Mouse (Mus musculus) thymus, postnatal 10 days (tissue): ENCODE measurements around the gene Phospho2.
A peak's percentile ranks its signal among the peaks of the same experiment; 100 is the strongest.
"Not testable (repeated sequence)": the region's sequence is repeated elsewhere in the genome, so short reads cannot be mapped to it uniquely, and the experiment has no call there.

Experiments used
- DNase-seq, 2 experiments: peaks; one replicate each; pipeline ENCODE4 v3.0.0; 2021; ENCODE audit warnings: low spot score in 2 of 2

Gene Phospho2

DNA sequence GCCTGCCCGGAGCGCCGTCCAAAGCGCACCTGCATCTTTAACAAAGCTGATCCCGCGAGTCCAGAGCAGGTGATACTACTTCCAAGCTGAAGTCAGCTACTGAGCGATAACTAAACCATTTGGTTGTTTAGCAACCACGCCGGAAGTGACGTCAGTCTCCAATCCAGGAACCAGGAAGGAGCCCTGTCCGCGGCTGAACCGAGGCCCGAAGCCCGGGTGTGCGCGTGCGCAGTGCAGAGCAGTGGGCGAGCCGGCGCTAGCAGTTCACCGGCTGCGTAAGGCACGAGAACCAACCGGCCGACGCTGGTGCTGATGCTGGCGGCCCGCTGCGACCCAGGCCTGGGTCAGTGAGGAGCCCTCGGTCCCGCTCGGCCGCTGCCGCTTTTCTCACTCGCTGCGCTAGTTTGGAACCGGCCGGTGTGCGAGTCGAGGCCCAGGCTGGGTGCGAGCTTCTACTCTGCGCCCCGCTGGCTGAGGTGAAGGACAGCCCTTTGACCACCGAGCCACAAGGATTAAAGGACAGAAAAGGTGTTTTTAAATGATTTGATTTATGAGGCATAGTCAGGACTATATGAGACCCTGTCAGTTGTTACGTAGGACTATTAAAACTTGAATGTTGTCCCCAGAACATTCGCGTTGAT lies at the start of gene Phospho2, which contains the start of gene Ccdc173:
TSS of gene Phospho2 (plus strand) at position 195 of the 641 bp plus-strand sequence.
TSS of gene Ccdc173 (minus strand) at position 147 of the 641 bp plus-strand sequence.
- peak; percentile 97 to 99 for DNase-seq

DNA sequence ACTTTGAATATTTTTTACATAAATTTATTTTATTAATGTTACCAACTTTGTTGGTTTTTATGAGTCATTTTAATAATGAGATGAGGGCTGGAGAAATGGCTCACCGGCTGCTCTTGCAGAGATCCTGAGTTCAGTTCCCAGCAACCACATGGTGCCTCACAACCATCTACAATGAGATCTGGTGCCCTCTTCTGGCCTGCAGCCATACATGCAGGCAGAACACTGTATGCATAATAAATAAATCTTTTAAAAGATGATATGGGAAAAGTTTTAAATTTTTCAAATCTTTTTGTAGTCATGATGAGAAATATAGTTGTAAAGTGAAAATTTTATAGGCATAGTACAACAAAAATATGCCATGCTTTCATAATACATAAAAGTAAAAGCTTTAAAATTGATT lies 44.3 kb upstream of the Phospho2 start:
- no peak for DNase-seq

DNA sequence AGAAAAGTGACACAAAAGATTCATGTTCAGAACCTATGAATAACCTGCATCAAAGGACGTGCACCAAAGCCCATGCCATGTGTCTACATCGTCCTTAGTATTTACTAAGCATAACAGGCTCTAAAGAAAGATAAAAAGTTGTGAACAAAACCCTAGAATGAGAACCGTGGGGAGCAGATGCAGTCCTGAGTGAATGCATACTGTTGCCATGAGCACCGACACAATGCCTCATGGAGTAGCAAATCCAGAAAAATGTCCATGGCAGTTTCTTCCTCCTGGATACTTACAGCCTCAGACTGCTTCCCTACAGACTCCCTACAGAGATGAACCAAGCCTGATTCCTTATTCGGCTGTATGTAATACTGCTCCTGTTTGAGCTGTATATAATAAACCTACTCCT lies 28.4 kb upstream of the Phospho2 start:
- DNase-seq, result no peak

DNA sequence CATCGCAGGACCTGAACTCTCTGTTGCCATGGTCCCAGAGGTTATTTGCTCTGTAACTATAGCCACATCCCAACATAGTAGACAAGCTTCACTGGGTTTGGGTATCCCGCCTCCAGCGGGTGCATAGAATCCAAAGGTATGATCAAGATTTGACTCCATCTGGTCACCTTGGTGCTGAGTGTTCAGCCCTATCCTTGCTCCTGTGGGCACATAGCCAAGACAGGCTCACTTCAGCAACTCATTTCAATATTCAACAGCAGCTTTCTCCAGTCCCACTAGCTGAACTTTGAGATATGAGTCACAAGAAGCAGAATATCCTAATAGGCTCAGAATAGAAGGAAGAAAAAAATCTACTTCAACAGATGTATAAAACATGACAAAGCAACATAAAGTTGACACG lies 26.1 kb upstream of the Phospho2 start:
- no peak for DNase-seq

DNA sequence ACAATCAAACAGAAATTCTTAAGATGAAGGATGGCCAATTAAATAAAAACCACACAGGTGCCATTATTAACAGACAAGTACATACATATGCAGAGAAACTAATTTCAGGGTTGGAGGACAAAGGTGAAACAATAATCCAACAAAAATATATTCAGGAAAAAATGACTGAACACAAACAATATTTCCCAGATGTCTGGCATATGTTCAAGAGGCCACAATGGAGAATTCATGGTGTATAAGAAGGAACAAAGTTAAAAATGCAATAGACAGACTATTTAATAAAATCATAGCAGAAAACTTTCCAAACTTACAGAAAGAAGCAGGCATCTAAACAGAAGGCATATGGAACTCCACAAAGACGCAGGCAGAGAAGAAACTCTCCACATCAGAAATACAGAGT lies 24.7 kb upstream of the Phospho2 start:
- DNase-seq, result no peak

DNA sequence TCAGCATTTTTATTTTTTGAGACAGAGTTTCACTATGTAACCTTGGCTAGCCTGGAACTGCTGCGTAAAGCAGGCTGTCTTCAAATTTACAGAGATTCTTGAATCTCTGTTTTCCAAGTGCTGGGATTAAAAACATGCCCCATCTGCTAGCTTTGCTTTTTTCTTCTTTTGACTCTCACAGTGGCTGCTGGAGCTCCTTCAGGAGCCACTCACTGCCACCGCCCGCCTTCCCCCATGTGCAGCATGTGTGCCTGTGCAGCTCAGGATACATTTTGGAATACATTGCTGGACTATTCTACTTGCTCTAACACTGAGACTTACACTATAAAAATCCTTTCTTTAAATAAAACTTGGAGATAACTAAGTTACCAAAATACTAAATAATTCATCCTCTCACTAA lies 16.1 kb upstream of the Phospho2 start:
- no peak for DNase-seq

DNA sequence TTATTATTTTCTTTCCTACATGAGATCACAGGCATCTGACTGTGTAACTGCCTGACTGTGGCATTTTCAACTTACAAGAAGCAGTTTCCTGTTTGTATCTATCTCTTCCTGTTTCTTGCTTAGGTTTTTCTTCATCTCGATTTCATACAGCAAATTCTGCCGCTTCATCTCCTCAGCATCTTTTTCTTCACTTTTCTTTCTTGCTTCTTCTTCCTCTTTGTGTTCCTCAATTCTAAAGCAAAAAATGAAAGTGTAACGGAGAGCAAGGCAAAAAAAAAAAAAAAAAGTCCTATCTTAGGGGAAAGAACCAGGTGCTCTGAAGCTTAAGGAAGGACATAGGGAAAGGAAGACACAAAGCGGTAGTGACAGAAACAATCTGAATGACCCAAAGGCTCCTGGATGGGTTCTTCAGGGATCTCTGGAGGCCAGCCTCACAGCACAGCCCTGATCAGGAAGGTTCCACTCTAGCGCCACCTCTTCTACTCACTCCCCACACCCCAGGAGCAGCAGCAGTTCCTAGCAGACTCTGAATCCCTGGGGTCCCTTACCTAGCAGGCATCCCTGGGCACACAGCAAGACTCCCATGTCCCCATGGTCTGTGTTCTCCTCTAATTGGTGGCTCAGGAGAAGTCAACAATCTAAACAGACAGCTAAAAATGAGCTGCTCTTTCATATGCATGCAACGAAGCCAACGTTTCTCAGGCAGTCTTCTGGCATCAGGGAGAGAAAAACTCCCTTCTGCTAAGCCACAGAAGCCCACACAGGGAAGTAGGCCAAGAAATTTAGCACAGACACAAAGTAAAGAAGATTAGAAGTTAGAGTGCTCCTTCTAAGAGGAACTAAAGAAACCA lies 11.2 kb upstream of the Phospho2 start:
- DNase-seq, result peak; percentile 34 to 45

DNA sequence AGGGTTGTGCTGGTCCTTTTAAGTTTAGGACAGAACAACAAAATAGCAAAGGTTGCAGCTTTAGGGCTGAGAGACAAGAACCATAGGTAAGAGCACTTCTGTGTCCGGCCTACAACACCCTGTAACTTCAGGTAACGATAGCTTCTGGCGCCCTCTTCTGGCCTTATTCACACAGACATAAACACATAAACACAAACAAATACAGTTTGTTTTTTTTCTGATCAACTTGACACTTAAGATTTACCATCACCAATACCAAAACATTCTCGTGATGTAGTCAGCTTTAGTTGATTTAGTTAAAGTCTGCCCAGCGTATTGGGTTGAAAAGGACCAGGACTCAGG lies 10.6 kb upstream of the Phospho2 start:
- peak; percentile 52 to 70 for DNase-seq

DNA sequence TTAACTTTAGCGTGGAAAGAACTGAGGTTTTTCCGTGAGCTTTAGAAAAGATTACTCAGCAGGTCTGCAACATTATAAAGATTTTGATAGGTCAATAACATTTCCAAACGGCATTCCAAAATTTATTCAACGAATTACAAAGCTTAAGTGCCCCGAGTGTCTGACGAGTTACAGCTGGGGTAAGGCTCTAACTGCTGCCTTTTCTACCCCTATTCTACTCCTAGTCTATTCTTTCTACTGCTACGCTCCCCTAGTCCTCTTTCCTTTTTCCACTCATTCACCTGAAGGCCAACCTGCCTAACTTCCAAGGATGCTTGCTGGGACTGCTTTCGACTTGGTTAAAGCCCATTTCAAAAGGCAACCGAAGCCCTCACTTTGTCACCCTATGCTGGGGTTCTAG lies 449 bp upstream of the Phospho2 start:
- no peak for DNase-seq

DNA sequence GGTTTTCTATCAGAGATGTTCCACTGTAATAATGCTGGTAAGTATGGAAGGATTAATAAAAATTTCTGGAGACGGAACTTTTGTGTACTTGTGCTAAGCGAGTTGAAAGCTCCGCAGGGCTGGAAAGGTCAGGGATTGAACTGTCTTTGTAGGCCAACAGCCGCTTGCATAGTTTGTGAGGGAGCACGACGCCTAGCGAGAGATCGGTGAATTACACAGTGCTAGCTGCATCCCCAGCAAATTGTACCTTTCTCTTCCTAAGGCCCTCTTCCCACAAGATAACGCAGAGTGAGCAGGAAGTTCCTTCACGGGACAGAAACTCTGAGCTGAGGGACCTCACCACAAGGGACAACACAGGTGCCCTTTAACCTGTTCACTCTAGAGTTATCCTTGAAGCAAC lies 862 bp downstream of the Phospho2 start:
- DNase-seq, result peak; percentile 69 to 83

DNA sequence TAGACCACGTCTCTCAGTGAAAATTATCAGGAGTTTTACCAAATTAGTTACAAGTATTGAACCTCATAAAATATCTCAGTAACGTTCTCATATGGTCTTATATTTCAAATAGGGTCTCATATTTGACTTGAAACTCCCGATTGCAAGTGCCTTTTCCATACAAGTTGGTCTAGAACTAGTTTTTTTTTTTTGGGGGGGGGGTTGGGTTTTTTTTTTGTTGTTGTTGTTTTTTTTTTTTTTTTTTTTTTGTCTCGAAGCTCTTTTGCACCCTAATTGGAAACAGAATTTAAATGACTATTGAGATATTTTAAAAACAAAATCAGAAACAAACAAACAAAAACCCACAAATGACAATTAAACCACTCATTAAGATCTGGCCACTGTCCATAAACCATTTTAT lies 1.3 kb downstream of the Phospho2 start:
- DNase-seq, result no peak

DNA sequence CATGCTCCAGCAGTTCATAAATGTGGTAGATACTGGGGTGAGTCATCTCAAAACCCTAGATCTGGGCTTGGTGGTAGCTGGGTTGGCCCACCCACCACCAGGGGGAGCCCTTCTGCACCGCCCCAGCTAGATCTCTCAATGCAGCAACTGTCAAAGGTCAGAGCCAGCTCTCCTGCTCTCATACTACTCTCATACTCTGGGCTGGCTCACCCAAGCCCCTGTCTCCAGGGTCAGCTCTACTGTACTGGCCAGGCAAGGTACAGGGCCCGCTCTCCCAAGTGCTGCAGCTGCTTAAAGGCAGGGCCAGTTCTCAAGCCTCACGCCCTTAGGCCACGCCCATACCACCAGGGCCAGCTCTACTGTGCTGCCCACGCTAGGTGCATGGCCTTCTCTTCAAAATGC lies 13.5 kb downstream of the Phospho2 start:
- peak; percentile 62 to 88 for DNase-seq

DNA sequence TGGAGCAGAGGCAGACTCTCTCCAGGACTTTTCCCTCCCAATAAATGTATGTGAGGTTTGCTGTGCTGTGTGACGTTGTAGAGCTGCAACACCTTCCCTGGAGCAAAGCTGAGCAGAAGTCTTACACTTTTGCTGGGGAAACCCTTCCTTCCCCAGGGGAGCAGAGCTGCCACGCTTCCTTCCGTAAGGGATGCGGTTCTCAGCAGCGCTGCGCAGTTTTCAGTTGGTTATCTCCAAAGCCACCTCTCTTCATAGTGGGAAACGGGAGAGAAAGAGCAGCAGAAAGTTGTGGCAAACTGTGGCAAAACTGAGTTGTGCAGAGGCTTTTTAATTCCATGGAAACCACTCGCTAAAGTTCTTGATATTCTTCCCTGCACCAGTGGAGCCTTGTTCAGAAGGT lies 14.3 kb downstream of the Phospho2 start:
- DNase-seq, result no peak

DNA sequence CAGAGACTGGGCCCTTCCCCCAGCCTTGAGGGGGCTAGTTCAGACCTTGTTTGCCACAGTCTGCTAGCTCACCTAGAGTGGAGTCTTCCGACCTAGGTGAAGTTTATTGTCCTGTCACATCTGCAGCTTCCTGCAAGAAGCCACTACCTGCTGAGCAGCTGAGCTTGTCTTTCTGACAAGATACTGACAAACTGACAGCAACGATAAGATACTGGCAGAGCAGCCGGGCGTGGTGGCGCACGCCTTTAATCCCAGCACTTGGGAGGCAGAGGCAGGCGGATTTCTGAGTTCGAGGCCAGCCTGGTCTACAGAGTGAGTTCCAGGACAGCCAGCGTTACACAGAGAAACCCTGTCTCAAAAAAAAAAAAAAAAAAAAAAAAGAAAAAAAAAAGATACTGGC lies 15.2 kb downstream of the Phospho2 start:
- not testable (repeated sequence) for DNase-seq

DNA sequence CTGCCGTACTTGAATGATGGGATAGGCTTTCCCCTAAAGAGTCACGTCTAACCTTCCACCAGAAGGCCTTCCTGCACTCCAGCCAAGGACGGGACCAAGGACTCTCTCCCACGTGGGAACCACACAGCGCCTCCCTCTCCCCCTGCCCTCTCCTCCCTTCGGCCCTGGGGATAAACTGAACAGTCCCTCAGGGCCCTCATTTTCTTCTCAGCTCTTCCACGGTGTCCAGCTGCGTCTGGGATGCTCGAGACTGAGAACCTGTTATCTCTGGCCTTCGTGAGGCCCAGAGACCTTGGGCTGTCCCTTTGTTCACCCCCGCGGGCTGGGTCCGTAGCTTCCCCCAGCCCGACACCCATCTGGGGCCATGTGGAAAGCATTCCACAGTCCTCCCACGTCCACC lies 20.7 kb downstream of the Phospho2 start:
- DNase-seq, result no peak

DNA sequence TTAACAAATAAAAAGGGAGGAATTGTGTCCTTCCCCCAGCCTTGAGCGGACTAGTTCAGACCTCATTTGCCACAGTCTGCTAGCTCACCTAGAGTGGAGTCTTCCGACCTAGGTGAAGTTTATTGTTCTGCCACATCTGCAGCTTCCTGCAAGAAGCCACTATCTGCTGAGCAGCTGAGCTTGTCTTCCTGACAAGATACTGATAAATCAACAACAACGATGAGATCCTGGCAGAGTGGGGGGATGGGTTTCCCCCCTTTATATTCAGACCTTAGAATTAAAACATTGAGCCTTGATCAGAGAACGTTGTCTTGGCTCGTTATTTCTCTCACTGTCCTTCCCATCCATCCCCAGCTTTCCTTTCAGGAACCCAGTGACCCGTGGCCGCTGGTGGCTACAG lies 21.9 kb downstream of the Phospho2 start:
- DNase-seq, result not testable (repeated sequence)

DNA sequence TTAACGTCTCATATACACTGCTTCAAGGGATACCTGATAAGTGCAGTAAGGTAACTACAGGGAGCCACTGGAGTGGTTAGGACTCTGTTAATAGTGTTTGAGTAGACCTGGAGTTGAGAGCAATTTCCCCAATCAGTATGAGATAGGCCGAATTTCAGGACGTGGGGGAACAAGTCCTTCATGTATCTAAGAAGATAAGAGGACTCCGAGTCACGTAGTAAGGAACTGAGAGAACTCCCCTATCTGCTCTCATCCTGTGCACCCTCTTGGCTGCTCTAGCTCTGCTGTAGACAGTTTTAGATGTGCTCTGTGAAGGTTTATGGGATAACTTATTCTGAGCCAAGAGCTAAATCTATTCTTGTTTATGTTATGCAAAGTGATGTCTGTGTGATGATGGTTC lies 27.2 kb downstream of the Phospho2 start:
- no peak for DNase-seq

DNA sequence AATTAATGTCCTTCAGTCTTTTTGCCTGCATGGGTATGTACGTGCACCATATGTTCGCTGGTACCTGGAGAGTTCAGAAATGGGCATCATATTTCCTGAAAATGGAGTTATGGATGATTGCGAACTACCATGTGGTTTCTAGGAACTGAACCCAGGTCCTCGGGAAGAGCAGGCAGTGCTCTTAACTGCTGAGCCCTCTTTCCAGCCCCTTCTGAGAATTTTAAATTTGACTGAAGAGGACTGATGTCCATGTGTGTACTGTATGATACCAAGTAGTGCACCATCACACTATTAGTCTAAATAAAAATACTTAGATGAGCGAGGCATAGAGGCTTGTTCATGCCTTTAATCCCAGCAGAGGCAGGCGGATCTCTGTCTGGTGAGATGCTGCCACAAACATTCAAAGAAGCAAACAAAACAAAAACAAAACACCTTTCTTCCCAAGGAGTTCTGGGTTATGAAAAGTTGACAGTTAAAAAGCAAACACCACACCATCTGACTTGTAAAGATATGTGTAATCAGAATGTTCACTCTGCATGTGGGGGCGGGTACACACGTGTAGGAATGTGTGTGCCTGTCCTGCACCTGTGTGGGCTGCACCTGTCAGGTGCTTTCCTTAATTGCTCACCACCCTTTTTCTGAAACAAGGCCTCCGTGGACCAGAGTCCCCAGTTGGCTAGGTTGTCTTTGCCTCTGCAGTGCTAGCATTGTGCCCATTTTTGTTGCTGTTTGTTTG lies 29.1 kb downstream of the Phospho2 start:
- no peak for DNase-seq

DNA sequence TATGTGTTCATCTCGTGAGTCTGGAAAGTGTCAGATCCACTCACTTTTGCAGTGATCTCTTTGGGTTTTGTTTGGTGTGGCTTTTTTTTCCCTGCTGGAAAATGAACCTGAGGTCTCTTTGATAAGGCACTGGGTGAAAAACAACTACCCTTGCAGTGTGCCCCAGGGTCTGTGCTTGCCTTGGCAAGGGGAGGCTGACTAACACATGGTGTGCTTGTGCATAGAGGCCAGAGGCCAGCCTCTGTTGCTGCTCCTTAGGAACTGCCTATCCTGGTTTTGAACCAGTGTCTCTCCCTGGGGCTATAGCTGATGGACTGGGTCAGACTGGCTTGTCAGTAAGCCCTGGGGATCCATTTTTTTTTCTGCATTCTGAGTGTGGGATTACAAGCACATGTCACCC lies 30.8 kb downstream of the Phospho2 start:
- DNase-seq, result no peak

DNA sequence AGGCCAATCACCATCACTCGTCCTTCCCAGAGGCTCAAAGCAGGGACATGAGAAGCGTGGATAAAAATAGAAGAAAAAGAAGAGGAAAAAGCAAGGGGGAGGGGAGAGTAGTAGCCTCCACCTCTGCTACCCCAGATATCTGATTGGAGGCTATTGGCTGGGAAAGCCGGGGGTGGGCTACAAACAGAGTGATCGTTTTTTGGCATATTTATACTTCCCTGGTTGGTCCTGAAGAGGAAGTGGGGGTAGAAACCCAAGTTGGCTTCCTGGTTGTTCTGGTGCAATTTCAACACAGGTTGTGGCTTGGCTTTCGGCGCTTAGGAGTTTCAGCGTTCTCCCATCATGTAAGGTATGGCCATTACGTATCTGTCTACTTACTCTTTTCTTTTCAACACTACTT lies 32.3 kb downstream of the Phospho2 start, which contains the start of gene Klhl23:
TSS of gene Klhl23 (plus strand) at position 234 of the 400 bp plus-strand sequence.
- DNase-seq, result peak in 1 of 2 experiments; percentile 7

DNA sequence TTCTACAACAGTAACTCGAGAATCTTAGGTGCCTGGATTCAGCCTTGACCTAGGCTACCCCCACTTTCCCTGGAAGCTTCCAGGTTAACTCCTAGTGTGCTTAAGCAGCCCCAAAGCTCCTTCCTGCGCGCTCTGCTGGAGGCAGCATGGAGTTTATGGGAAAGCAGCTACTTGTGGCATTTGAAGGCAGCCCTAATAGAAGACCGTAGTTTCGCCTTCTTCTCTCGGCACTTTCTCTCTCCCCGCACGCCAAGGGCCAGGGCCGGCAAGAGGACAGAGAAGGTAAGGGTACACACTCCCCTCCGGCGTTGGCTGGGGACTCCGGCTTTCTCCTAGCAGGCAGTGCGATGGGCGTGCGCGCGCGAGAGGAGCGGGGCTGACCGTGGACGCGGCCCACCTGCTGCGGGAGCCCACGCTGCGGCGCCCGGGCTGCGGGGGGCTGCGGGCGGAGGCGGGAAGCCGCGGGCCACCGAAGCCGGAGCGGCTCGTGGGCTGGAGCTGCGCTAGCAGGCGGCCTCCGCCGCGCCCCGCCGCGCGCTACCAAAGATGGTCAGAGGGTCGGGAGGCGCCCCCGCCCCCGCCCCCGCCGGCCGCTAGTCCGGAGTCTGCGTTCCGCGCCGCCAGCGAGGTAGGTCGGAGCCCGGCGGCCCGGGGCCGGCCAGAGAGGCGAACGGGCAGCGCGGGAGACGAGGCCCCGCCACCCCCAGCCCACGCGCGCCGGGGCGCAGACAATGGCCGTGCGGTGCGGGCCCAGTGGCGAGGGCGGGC lies 33.1 kb downstream of the Phospho2 start:
- peak in 1 of 2 experiments; percentile 30 for DNase-seq
